Mouse (Mus musculus) activated CD4-positive, CD25-positive, alpha-beta regulatory T cell, adult 9 weeks (primary cell): Measurements from ENCODE around the gene Lmo4. TPM values are rescaled to one million over a fixed set of nuclear protein-coding genes. Genes with fewer than 3 reads are reported as not detected.

Experiments
- polyA plus RNA-seq: library from polyadenylated mRNA; unstranded; fragments of 100-300 nt; shearing (Covaris generic); gene quantifications from one replicate; pipeline ENCODE4 v1.2.1, GENCODE M21; 2017

The Lmo4 gene
- 10.2 TPM for polyA plus RNA-seq

DNA sequence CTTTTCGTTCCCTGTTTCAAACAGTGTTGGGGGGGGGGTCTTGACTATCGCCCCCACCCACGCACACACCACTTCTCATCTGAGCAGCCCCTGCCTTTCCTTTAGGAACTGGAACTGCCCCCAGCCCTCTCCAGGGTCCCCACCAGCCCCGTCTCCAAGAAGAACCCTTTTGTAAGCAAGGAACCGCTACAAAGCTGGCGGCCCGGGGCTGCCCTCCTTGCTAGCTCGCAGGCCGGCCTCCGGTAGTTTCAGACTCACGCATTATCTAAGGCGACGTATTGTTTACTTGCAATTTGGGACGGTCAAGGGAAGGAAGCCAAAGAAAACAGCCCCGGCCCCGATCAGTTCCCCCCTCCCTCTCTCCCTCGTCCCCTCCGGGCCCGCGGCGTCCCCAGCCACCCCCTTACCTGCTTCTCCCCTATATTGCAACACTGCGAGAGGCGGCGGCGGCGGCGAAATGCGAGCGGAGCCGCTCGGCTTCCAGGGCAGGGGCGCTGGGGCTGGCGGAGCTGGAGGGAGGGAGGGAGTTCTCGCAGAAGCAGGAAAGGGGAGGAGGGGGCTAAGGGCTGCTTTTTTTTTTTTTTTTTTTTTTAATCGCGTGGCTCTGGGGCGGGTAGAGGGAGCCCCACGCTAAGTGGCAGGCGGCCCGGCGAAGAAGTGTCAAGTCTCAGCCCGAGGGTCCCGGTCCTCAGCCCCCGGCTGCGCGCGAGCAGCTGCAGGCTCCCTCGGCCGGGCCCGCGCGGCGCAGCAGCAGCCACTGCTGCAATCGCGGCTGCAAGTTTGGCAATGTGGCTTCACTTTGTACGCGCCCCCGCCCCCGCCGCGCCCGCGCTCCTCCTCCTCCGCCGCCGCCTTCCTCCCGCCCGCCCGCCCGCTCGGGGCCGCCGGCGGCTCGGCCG, at the start of gene Lmo4:
TSS of gene Lmo4 (minus strand) at position 808 of the 899 bp plus-strand sequence.

